Mouse (Mus musculus) CH12.LX (cell line): Measurements from ENCODE around the gene Sv2a. TPM values are rescaled to one million over a fixed set of nuclear protein-coding genes. Genes with fewer than 3 reads are reported as not detected.

ENCODE experiments used
- DNase-seq: peaks from one replicate; pipeline ENCODE4 v3.0.0-alpha.2; 2013; ENCODE audit errors: extremely low read depth
- H3K27ac ChIP-seq: 2 replicates; pipeline ENCODE4 v1.5.1; 2012; ENCODE audit warnings: low read depth, mild to moderate bottlenecking, control low read depth, moderate library complexity; ENCODE audit not compliant: insufficient read depth
- H3K27me3 ChIP-seq: replicated peaks from 2 replicates; pipeline ENCODE3; 2012; ENCODE audit warnings: inconsistent platforms
- H3K36me3 ChIP-seq, 2 experiments: replicated peaks in 1 of 2; 2 replicates each; pipeline versions ENCODE3 to v1.6.1; 2012; ENCODE audit warnings: inconsistent platforms in 1 of 2, low read length in 1 of 2, mild to moderate bottlenecking in 1 of 2, mixed read lengths in 1 of 2, moderate library complexity in 1 of 2; ENCODE audit not compliant: control insufficient read depth in 1 of 2, insufficient read depth in 1 of 2
- H3K4me1 ChIP-seq, 2 experiments: 2 replicates each; pipeline ENCODE4 v1.6.1; 2012; ENCODE audit warnings: inconsistent platforms in 1 of 2, moderate library complexity in 1 of 2; ENCODE audit not compliant: insufficient read depth in 2 of 2, control insufficient read depth in 1 of 2
- H3K4me2 ChIP-seq: 2 replicates; pipeline ENCODE4 v1.6.1; 2012; ENCODE audit warnings: low read depth, mild to moderate bottlenecking, control low read depth; ENCODE audit not compliant: poor library complexity, insufficient read depth, severe bottlenecking
- H3K4me3 ChIP-seq, 3 experiments: fragments of 150-350 bp in 1 of 3; sonication (generic) in 1 of 3; replicated peaks in 1 of 3; 2 replicates each; pipeline versions ENCODE3 to v1.5.1; 2011 to 2012; ENCODE audit warnings: low read depth in 2 of 3, low read length in 2 of 3, mild to moderate bottlenecking in 2 of 3, moderate library complexity in 2 of 3, control low read depth in 1 of 3, improper control_type of control experiment in 1 of 3, inconsistent platforms in 1 of 3, mixed read lengths in 1 of 3; ENCODE audit not compliant: poor library complexity in 1 of 3
- H3K79me2 ChIP-seq: replicated peaks from 2 replicates; pipeline ENCODE4 v1.6.1; 2012; ENCODE audit warnings: mild to moderate bottlenecking, moderate library complexity; ENCODE audit not compliant: control insufficient read depth, poor library complexity, insufficient read depth, severe bottlenecking; ENCODE audit errors: extremely low read depth
- H3K9ac ChIP-seq: 2 replicates; pipeline ENCODE4 v1.6.1; 2012; ENCODE audit warnings: low read depth, mild to moderate bottlenecking, control low read depth, moderate library complexity; ENCODE audit not compliant: insufficient read depth
- H3K9me3 ChIP-seq: replicated peaks from 2 replicates; pipeline ENCODE3; 2012; ENCODE audit warnings: low read length, inconsistent platforms, mixed read lengths
- CHD1 ChIP-seq: IDR thresholded peaks from 2 replicates; pipeline ENCODE4 v1.6.1; 2012; ENCODE audit warnings: low read depth, low read length, improper control_type of control experiment, inconsistent platforms
- CHD2 ChIP-seq: IDR thresholded peaks from 2 replicates; pipeline ENCODE4 v1.6.1; 2011; ENCODE audit warnings: low read length, improper control_type of control experiment
- CTCF ChIP-seq, 2 experiments: IDR thresholded peaks in 1 of 2; conservative IDR thresholded peaks in 1 of 2; 2 replicates each; pipeline ENCODE4 v1.5.1; 2011 to 2012; ENCODE audit warnings: low read depth in 2 of 2, low read length in 2 of 2, improper control_type of control experiment in 1 of 2, inconsistent platforms in 1 of 2, mild to moderate bottlenecking in 1 of 2, moderate library complexity in 1 of 2
- ELF1 ChIP-seq: IDR thresholded peaks from 2 replicates; pipeline ENCODE4 v1.6.1; 2014; ENCODE audit warnings: low read depth, mild to moderate bottlenecking, inconsistent platforms, low read length, improper control_type of control experiment
- ETS1 ChIP-seq: conservative IDR thresholded peaks from 2 replicates; pipeline ENCODE4 v1.6.1; 2012; ENCODE audit warnings: low read depth, mild to moderate bottlenecking, inconsistent platforms, low read length, improper control_type of control experiment, moderate library complexity
- IRF4 ChIP-seq: IDR thresholded peaks from 2 replicates; pipeline ENCODE4 v1.6.1; 2014; ENCODE audit warnings: low read depth, mild to moderate bottlenecking, inconsistent platforms, low read length, improper control_type of control experiment
- KAT2A ChIP-seq: IDR thresholded peaks from 2 replicates; pipeline ENCODE4 v1.6.1; 2012; ENCODE audit warnings: low read length, improper control_type of control experiment, inconsistent platforms; ENCODE audit not compliant: insufficient replicate concordance
- MAFK ChIP-seq: IDR thresholded peaks from 2 replicates; pipeline ENCODE4 v1.6.1; 2011; ENCODE audit warnings: low read length, improper control_type of control experiment; ENCODE audit not compliant: insufficient replicate concordance
- MAX ChIP-seq: IDR thresholded peaks from 2 replicates; pipeline ENCODE4 v1.6.1; 2011; ENCODE audit warnings: low read length, improper control_type of control experiment
- MAZ ChIP-seq: IDR thresholded peaks from 2 replicates; pipeline ENCODE4 v1.6.1; 2012; ENCODE audit warnings: low read depth, mild to moderate bottlenecking, inconsistent platforms, low read length, improper control_type of control experiment, moderate library complexity
- NELFE ChIP-seq: IDR thresholded peaks from 2 replicates; pipeline ENCODE4 v1.6.1; 2011; ENCODE audit warnings: low read depth, low read length, improper control_type of control experiment
- POLR2A ChIP-seq: IDR thresholded peaks from 2 replicates; pipeline ENCODE4 v1.6.1; 2011; ENCODE audit warnings: low read depth, mild to moderate bottlenecking, improper control_type of control experiment, low read length
- POLR2AphosphoS2 ChIP-seq: IDR thresholded peaks from 2 replicates; pipeline ENCODE4 v1.6.1; 2011; ENCODE audit warnings: low read depth, low read length, improper control_type of control experiment
- RAD21 ChIP-seq: IDR thresholded peaks from 2 replicates; pipeline ENCODE4 v1.6.1; 2011; ENCODE audit warnings: low read depth, mild to moderate bottlenecking, low read length, improper control_type of control experiment, moderate library complexity
- RCOR1 ChIP-seq: conservative IDR thresholded peaks from 2 replicates; pipeline ENCODE4 v1.6.1; 2012; ENCODE audit warnings: low read depth, mild to moderate bottlenecking, inconsistent platforms, low read length, improper control_type of control experiment
- SMC3 ChIP-seq: IDR thresholded peaks from 2 replicates; pipeline ENCODE4 v1.6.1; 2011; ENCODE audit warnings: low read depth, low read length, improper control_type of control experiment
- USF1 ChIP-seq: IDR thresholded peaks from 2 replicates; pipeline ENCODE4 v1.6.1; 2014; ENCODE audit warnings: low read depth, mild to moderate bottlenecking, inconsistent platforms, low read length, improper control_type of control experiment
- ZC3H11A ChIP-seq: IDR thresholded peaks from 2 replicates; pipeline ENCODE4 v1.6.1; 2012; ENCODE audit warnings: low read depth, mild to moderate bottlenecking, inconsistent platforms, low read length, improper control_type of control experiment
- ZMIZ1 ChIP-seq: IDR thresholded peaks from 2 replicates; pipeline ENCODE4 v1.6.1; 2012; ENCODE audit warnings: low read depth, mild to moderate bottlenecking, inconsistent platforms, low read length, improper control_type of control experiment
- ZNF384 ChIP-seq: IDR thresholded peaks from 2 replicates; pipeline ENCODE4 v1.6.1; 2012; ENCODE audit warnings: low read depth, low read length, improper control_type of control experiment, inconsistent platforms
- dilution Hi-C: fragments of 300-500 bp; cut with MboI; formaldehyde crosslinking; loops from 2 replicates; pipeline ENCODE4 v1.14.3; 2020; ENCODE audit warnings: low sequenced_read_pairs; ENCODE audit not compliant: extremely low pct_unique_long_range_greater_than_20kb, extremely low pct_ligation_motif_present
- in situ Hi-C: fragments of 300-500 bp; cut with MboI; formaldehyde crosslinking; loops from 3 replicates; pipeline ENCODE4 v1.14.3; 2019; ENCODE audit warnings: low sequenced_read_pairs, low pct_ligation_motif_present, low pct_unique_long_range_greater_than_20kb, mixed read lengths
- polyA plus RNA-seq: library from polyadenylated mRNA; unstranded; fragments of >175 nt; gene quantifications from 2 replicates; pipeline ENCODE4 v1.2.1, GENCODE M21; 2012; ENCODE audit warnings: low read depth; ENCODE audit not compliant: insufficient read length
- total RNA-seq, 2 experiments: library from RNA; depleted of rRNA; stranded (reverse); fragments of 300-350 nt in 1 of 2; fragments of >200 nt in 1 of 2; gene quantifications; 2 replicates each; pipeline ENCODE4 v1.2.3; 2012 to 2014

Sv2a gene
- total and polyA plus RNA-seq, 3 experiments: 1.1 to 6.7 (median 4.0) TPM

DNA sequence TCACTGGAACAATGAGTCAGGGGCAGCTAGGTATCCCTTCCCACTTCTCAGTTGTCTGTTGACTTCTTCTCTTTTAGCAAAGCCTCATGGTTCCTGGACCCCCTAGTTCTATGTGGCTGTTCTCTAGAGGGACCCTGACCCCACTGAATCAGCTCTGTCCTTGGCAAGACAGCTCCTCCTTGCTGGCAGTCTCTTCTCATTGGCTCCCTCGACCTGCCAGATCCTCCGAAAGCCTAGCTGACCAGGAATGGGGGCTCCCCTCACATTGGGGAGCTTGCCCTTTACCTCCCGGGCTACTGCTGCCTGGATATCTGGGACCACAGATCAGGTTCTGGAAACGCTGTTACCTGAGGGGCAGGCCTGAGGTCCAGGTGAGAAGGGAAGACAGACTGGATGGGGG, 10.7 kb upstream of the Sv2a start:
- no peak overlapping the region for H3K27ac ChIP-seq
- H3K4me1 ChIP-seq: peaks cover 8 to 40% of the 10 kb centered on the region in 2 experiments
- H3K79me2 ChIP-seq: peaks cover 32% of the 10 kb centered on the region
- no peak overlapping the region for H3K4me2 ChIP-seq
- in situ Hi-C loops (no loop called here), dilution Hi-C loops (no loop called here)
- TF ChIP-seq SMC3: no peak
- no peak for TF ChIP-seq CHD1
- TF ChIP-seq ZMIZ1: no peak
- no peak for TF ChIP-seq RCOR1
- TF ChIP-seq ELF1: no peak
- no peak for TF ChIP-seq RAD21
- TF ChIP-seq ZNF384: no peak
- no peak for TF ChIP-seq KAT2A
- no peak for TF ChIP-seq MAFK
- no peak for TF ChIP-seq ZC3H11A
- TF ChIP-seq MAX: no peak
- no peak for TF ChIP-seq CHD2
- no peak for TF ChIP-seq MAZ
- no peak for TF ChIP-seq POLR2AphosphoS2
- TF ChIP-seq NELFE: no peak
- H3K36me3 ChIP-seq: peaks cover 22 to 45% of the 10 kb centered on the region in 2 experiments
- H3K4me3 ChIP-seq: peak overlapping the region in 1 of 3 experiments; percentile 65
- no peaks in the 10 kb centered on the region for H3K27me3 ChIP-seq
- DNase-seq: no peak
- no peak overlapping the region for H3K9ac ChIP-seq
- no peaks in the 10 kb centered on the region for H3K9me3 ChIP-seq

DNA sequence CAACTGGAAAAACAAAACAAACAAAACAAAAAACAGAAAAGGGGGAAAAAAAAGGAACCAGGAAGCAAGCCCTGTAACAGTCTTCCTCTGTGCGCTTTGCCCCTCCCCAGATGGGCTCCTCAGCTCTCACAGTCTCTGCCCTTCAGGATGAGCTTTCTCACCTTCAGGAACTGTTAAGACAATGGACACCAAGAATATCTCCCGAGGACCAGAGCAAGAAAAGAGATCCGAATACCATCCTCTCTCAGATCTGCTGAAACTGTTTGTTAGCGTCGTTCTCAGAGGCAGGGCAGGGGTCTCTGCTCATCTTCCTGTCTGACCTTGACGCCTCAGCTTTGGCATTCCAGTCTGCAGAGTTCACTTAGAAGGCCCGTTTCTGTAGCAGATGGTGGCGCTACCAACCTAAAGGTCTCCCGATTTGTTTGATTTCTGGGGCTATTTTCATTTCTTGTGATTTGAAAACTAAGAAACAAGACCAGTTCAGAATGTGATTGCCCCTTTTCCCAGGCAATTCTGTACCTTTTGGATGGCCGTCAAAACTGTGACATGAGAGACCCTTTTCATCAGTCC, 9.9 kb upstream of the Sv2a start:
- peaks cover 27 to 51% of the 10 kb centered on the region in 2 experiments for H3K36me3 ChIP-seq
- in situ Hi-C loops (no loop called here), dilution Hi-C loops (no loop called here)
- H3K79me2 ChIP-seq: peaks cover 37% of the 10 kb centered on the region
- no peaks in the 10 kb centered on the region for H3K27me3 ChIP-seq
- H3K4me1 ChIP-seq: peaks cover 8 to 43% of the 10 kb centered on the region in 2 experiments
- no peaks in the 10 kb centered on the region for H3K9me3 ChIP-seq
- H3K9ac ChIP-seq: peak overlapping the region; percentile 98
- H3K27ac ChIP-seq: no peak overlapping the region; the same call in 1 of the 2 replicates
- H3K4me2 ChIP-seq: peak overlapping the region; percentile 96
- peak; percentile 35 for TF ChIP-seq POLR2A
- TF ChIP-seq CTCF (conservative IDR thresholded peaks at IDR 0.05 in 1 of 2, IDR thresholded peaks at IDR 0.05 in 1 of 2; ENCODE audit: low read depth in 2 of 2, low read length in 2 of 2): peak in 1 of 2 experiments; percentile 11; a peak in 1 of 4 replicates
- TF ChIP-seq ETS1: no peak
- TF ChIP-seq IRF4: 0 out of 2 replicates have a peak, but pooled peaks have one; percentile 11
- TF ChIP-seq USF1: no peak
- H3K4me3 ChIP-seq: peak overlapping the region; percentile 65 to 99 (median 96)
- no peak for DNase-seq
